Mouse (Mus musculus): ENCODE measurements around the gene Zbtb20.

Zbtb20 gene

GRCm38 (mm10) chr16:43623315-43624000, 747.8 kb downstream of the Zbtb20 start:
- no peak for DNase-seq

- no peak for DNase-seq
Measured at GRCm38 (mm10) chr16:43624876-43625275, 749.2 kb downstream of the Zbtb20 start.

- DNase-seq = no peak
Measured at GRCm38 (mm10) chr16:43625289-43625688, 749.6 kb downstream of the Zbtb20 start.

GRCm38 (mm10) chr16:43625956-43626355, 750.3 kb downstream of the Zbtb20 start:
- DNase-seq = no peak

- no peak for DNase-seq
Measured at GRCm38 (mm10) chr16:43628662-43629061, 753.0 kb downstream of the Zbtb20 start.

GRCm38 (mm10) chr16:43631758-43632157, 756.1 kb downstream of the Zbtb20 start:
- no peak for DNase-seq

- no peak for DNase-seq
Measured at GRCm38 (mm10) chr16:43634037-43634436, 758.4 kb downstream of the Zbtb20 start.

GRCm38 (mm10) chr16:43637241-43637640, 761.6 kb downstream of the Zbtb20 start:
- no peak for DNase-seq

- DNase-seq = peak; percentile 6 to 52
Measured at GRCm38 (mm10) chr16:43638406-43639049, 762.8 kb downstream of the Zbtb20 start.

GRCm38 (mm10) chr16:43641230-43641629, 765.5 kb downstream of the Zbtb20 start:
- no peak for DNase-seq

GRCm38 (mm10) chr16:43645879-43646278, 770.2 kb downstream of the Zbtb20 start:
- DNase-seq = no peak

GRCm38 (mm10) chr16:43646943-43647342, 771.3 kb downstream of the Zbtb20 start:
- DNase-seq = no peak

- no peak for DNase-seq
Measured at GRCm38 (mm10) chr16:43647641-43648040, 772.0 kb downstream of the Zbtb20 start.

GRCm38 (mm10) chr16:43650355-43651080, 774.8 kb downstream of the Zbtb20 start:
- no peak for DNase-seq

GRCm38 (mm10) chr16:43653288-43653687, 777.6 kb downstream of the Zbtb20 start:
- DNase-seq = no peak

GRCm38 (mm10) chr16:43654269-43654668, 778.6 kb downstream of the Zbtb20 start:
- no peak for DNase-seq

GRCm38 (mm10) chr16:43655183-43655787, 779.6 kb downstream of the Zbtb20 start:
- DNase-seq = no peak

- DNase-seq = no peak
Measured at GRCm38 (mm10) chr16:43661576-43661975, 785.9 kb downstream of the Zbtb20 start.

GRCm38 (mm10) chr16:43662124-43663004, 786.7 kb downstream of the Zbtb20 start:
- no peak for DNase-seq

- no peak for DNase-seq
Measured at GRCm38 (mm10) chr16:43663978-43664579, 788.4 kb downstream of the Zbtb20 start, which contains the start of gene Tigit. Gene Tigit, minus strand, starts transcription at chr16:43664146.

- DNase-seq = no peak
Measured at GRCm38 (mm10) chr16:43664861-43665260, 789.2 kb downstream of the Zbtb20 start.

GRCm38 (mm10) chr16:43668294-43668693, 792.6 kb downstream of the Zbtb20 start:
- DNase-seq = no peak
